Mouse (Mus musculus): ENCODE data around the gene Tmem201. TPM values are rescaled to one million over a fixed set of nuclear protein-coding genes. Genes with fewer than 3 reads are reported as not detected.
"Not testable (repeated sequence)": the region's sequence is repeated elsewhere in the genome, so short reads cannot be mapped to it uniquely, and the experiment has no call there.

The Tmem201 gene
- polyA plus RNA-seq, 1 experiment from 2014 or later: 25.0 TPM

- ATAC-seq (ENCODE audit: insufficient number of reproducible peaks, low FRiP score, low TSS enrichment, low read depth): no peak
- WGBS: 17% methylated on average over 2 of the region's 2 CpGs
- Histone ChIP-seq H3K9ac (no peak overlapping the region), H3K27me3 (no peaks in the 10 kb centered on the region), H3K4me1 (peaks cover 19% of the 10 kb centered on the region), H3K4me3 (no peak overlapping the region), H3K9me3 (no peaks in the 10 kb centered on the region), H3K27ac (no peak overlapping the region), H3K4me2 (no peak overlapping the region), H3K36me3 (no peaks in the 10 kb centered on the region)
Measured at GRCm38 (mm10) chr4:149772394-149772793, 34.5 kb upstream of the Tmem201 start.

GRCm38 (mm10) chr4:149765201-149765600 lies 27.4 kb upstream of the Tmem201 start:
- 85% methylated on average over 5 of the region's 5 CpGs for WGBS
- Histone ChIP-seq H3K4me3 (no peak overlapping the region), H3K4me2 (no peak overlapping the region), H3K27ac (no peak overlapping the region), H3K9me3 (no peaks in the 10 kb centered on the region), H3K36me3 (no peaks in the 10 kb centered on the region), H3K27me3 (no peaks in the 10 kb centered on the region), H3K4me1 (no peaks in the 10 kb centered on the region; the same call in 1 of the 2 replicates), H3K9ac (no peak overlapping the region)
- ATAC-seq (ENCODE audit: insufficient number of reproducible peaks, low FRiP score, low TSS enrichment, low read depth): no peak

- ATAC-seq (ENCODE audit: insufficient number of reproducible peaks, low FRiP score, low TSS enrichment, low read depth): no peak
- 82% methylated on average over 2 of the region's 2 CpGs for WGBS
- Histone ChIP-seq H3K9ac (no peak overlapping the region), H3K27me3 (no peaks in the 10 kb centered on the region), H3K4me3 (no peak overlapping the region), H3K27ac (no peak overlapping the region), H3K9me3 (no peaks in the 10 kb centered on the region), H3K4me1 (no peaks in the 10 kb centered on the region; the same call in 1 of the 2 replicates), H3K4me2 (no peak overlapping the region), H3K36me3 (0 out of 2 replicates have a peak, but pooled peaks cover 3% of the 10 kb centered on the region)
Measured at GRCm38 (mm10) chr4:149763335-149763734, 25.5 kb upstream of the Tmem201 start.

GRCm38 (mm10) chr4:149759517-149759916 lies 21.7 kb upstream of the Tmem201 start:
- no peak overlapping the region for H3K4me3 ChIP-seq
- H3K36me3 ChIP-seq: peaks cover 7% of the 10 kb centered on the region; the same call in 1 of the 2 replicates
- H3K9ac ChIP-seq: no peak overlapping the region
- no peaks in the 10 kb centered on the region for H3K9me3 ChIP-seq
- no peak overlapping the region for H3K4me2 ChIP-seq
- H3K27ac ChIP-seq: no peak overlapping the region
- WGBS: 62% methylated on average over 5 of the region's 5 CpGs
- no peaks in the 10 kb centered on the region for H3K27me3 ChIP-seq
- ATAC-seq (ENCODE audit: insufficient number of reproducible peaks, low FRiP score, low TSS enrichment, low read depth): no peak
- no peaks in the 10 kb centered on the region; the same call in 1 of the 2 replicates for H3K4me1 ChIP-seq

GRCm38 (mm10) chr4:149758423-149758822 lies 20.6 kb upstream of the Tmem201 start:
- Histone ChIP-seq H3K27ac (no peak overlapping the region), H3K9me3 (no peaks in the 10 kb centered on the region), H3K9ac (no peak overlapping the region), H3K4me1 (no peaks in the 10 kb centered on the region; the same call in 1 of the 2 replicates), H3K27me3 (no peaks in the 10 kb centered on the region), H3K4me3 (no peak overlapping the region), H3K36me3 (peaks cover 7% of the 10 kb centered on the region; the same call in 1 of the 2 replicates), H3K4me2 (no peak overlapping the region)
- WGBS: 85% methylated on average over 6 of the region's 6 CpGs
- no peak for ATAC-seq (ENCODE audit: insufficient number of reproducible peaks, low FRiP score, low TSS enrichment, low read depth)

- not testable (repeated sequence) for H3K4me3 ChIP-seq; H3K27ac ChIP-seq; H3K36me3 ChIP-seq; H3K4me1 ChIP-seq; ATAC-seq (ENCODE audit: insufficient number of reproducible peaks, low FRiP score, low TSS enrichment, low read depth); H3K27me3 ChIP-seq; H3K9me3 ChIP-seq; H3K9ac ChIP-seq; H3K4me2 ChIP-seq
- WGBS: 90% methylated on average over 7 of the region's 7 CpGs
Measured at GRCm38 (mm10) chr4:149756546-149756945, 18.7 kb upstream of the Tmem201 start.

- Histone ChIP-seq H3K9me3 (no peaks in the 10 kb centered on the region), H3K4me3 (no peak overlapping the region), H3K9ac (no peak overlapping the region), H3K27me3 (no peaks in the 10 kb centered on the region), H3K4me1 (peaks cover 3% of the 10 kb centered on the region; the same call in 1 of the 2 replicates), H3K27ac (no peak overlapping the region), H3K4me2 (no peak overlapping the region), H3K36me3 (peaks cover 8% of the 10 kb centered on the region; the same call in 1 of the 2 replicates)
- ATAC-seq (ENCODE audit: insufficient number of reproducible peaks, low FRiP score, low TSS enrichment, low read depth): no peak
- WGBS: 45% methylated on average over 3 of the region's 3 CpGs
Measured at GRCm38 (mm10) chr4:149752836-149753235, 15.0 kb upstream of the Tmem201 start.

GRCm38 (mm10) chr4:149752124-149752799 lies 14.4 kb upstream of the Tmem201 start:
- Histone ChIP-seq H3K4me2 (no peak overlapping the region), H3K4me1 (peaks cover 3% of the 10 kb centered on the region; the same call in 1 of the 2 replicates)
- 31% methylated on average over 17 of the region's 17 CpGs for WGBS

GRCm38 (mm10) chr4:149750671-149751070 lies 12.8 kb upstream of the Tmem201 start:
- ATAC-seq (ENCODE audit: insufficient number of reproducible peaks, low FRiP score, low TSS enrichment, low read depth): no peak
- no peak overlapping the region for H3K9ac ChIP-seq
- no peak overlapping the region for H3K4me2 ChIP-seq
- peaks cover 3% of the 10 kb centered on the region; the same call in 1 of the 2 replicates for H3K4me1 ChIP-seq
- H3K27ac ChIP-seq: no peak overlapping the region
- peaks cover 4% of the 10 kb centered on the region; the same call in 1 of the 2 replicates for H3K36me3 ChIP-seq
- H3K4me3 ChIP-seq: no peak overlapping the region
- WGBS: 54% methylated on average over 5 of the region's 5 CpGs
- H3K9me3 ChIP-seq: no peaks in the 10 kb centered on the region
- H3K27me3 ChIP-seq: no peaks in the 10 kb centered on the region

More at GRCm38 (mm10) chr4:149752124-149752799, 14.4 kb upstream of the Tmem201 start:
- H3K4me3 ChIP-seq: no peak overlapping the region
- H3K9me3 ChIP-seq: no peaks in the 10 kb centered on the region
- H3K9ac ChIP-seq: no peak overlapping the region
- no peak for ATAC-seq (ENCODE audit: insufficient number of reproducible peaks, low FRiP score, low TSS enrichment, low read depth)
- no peak overlapping the region for H3K27ac ChIP-seq
- H3K36me3 ChIP-seq: peaks cover 8% of the 10 kb centered on the region; the same call in 1 of the 2 replicates
- H3K27me3 ChIP-seq: no peaks in the 10 kb centered on the region

- H3K9me3 ChIP-seq; H3K4me3 ChIP-seq; H3K9ac ChIP-seq; H3K4me1 ChIP-seq; H3K27me3 ChIP-seq; H3K4me2 ChIP-seq; H3K27ac ChIP-seq; H3K36me3 ChIP-seq; ATAC-seq (ENCODE audit: insufficient number of reproducible peaks, low FRiP score, low TSS enrichment, low read depth): not testable (repeated sequence)
- WGBS: 93% methylated on average over 3 of the region's 3 CpGs
Measured at GRCm38 (mm10) chr4:149749663-149750015, 11.8 kb upstream of the Tmem201 start.

GRCm38 (mm10) chr4:149749003-149749662 lies 11.3 kb upstream of the Tmem201 start:
- no peak overlapping the region for H3K4me3 ChIP-seq
- no peaks in the 10 kb centered on the region for H3K27me3 ChIP-seq
- no peak overlapping the region for H3K4me2 ChIP-seq
- no peaks in the 10 kb centered on the region for H3K9me3 ChIP-seq
- H3K27ac ChIP-seq: no peak overlapping the region
- peaks cover 8% of the 10 kb centered on the region for H3K36me3 ChIP-seq
- H3K4me1 ChIP-seq: peaks cover 3% of the 10 kb centered on the region; the same call in 1 of the 2 replicates
- no peak for ATAC-seq (ENCODE audit: insufficient number of reproducible peaks, low FRiP score, low TSS enrichment, low read depth)
- 87% methylated on average over 18 of the region's 18 CpGs for WGBS
- H3K9ac ChIP-seq: no peak overlapping the region

- Histone ChIP-seq H3K4me3 (no peak overlapping the region), H3K9me3 (no peaks in the 10 kb centered on the region), H3K4me2 (no peak overlapping the region), H3K9ac (no peak overlapping the region), H3K27ac (no peak overlapping the region), H3K4me1 (no peaks in the 10 kb centered on the region), H3K36me3 (peaks cover 24% of the 10 kb centered on the region), H3K27me3 (no peaks in the 10 kb centered on the region)
- no peak for ATAC-seq (ENCODE audit: insufficient number of reproducible peaks, low FRiP score, low TSS enrichment, low read depth)
- WGBS: 93% methylated on average over 7 of the region's 7 CpGs
Measured at GRCm38 (mm10) chr4:149744119-149744518, 6.3 kb upstream of the Tmem201 start.

Data from limb, embryonic 15.5 days (tissue).